Mouse (Mus musculus) heart, postnatal 36 days (tissue): Measurements from ENCODE around the gene Phf10. TPM values are rescaled to one million over a fixed set of nuclear protein-coding genes. Genes with fewer than 3 reads are reported as not detected.
"Not testable (repeated sequence)": the region's sequence is repeated elsewhere in the genome, so short reads cannot be mapped to it uniquely, and the experiment has no call there.

Experiments
- DNase-seq, 2 experiments: peaks; one replicate each; pipeline ENCODE4 v3.0.0; 2021 to 2022
- intact Hi-C: fragments of 180-260 bp; cut with DNase I; formaldehyde crosslinking; loops from one replicate; pipeline ENCODE4 v1.15.1; 2025
- total RNA-seq, 2 experiments: library from RNA; stranded (reverse); gene quantifications; 2 replicates each; pipeline ENCODE4 v1.2.3; 2021

The Phf10 gene
- total RNA-seq, 2 experiments from 2014 or later = 50.9 to 51.3 TPM

DNA sequence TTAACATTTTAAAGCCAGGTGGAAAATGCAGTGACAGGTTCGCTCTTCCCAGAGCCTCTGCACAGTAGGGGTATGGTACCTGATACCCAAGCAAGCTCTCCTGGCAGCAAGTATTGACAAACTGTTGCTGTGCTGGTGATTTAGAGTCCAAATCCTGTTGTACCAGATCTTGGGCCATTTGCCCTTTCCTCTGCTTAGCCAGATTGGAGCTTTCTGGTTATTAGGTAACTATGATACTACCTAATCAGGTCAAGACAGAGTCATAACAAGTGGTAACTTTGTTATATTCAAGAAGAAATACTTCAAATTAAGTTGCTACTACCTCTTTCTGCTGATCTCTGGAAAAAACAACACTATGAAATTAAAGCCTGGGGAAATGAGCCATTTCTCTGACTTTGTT, 16.5 kb downstream of the Phf10 start:
- intact Hi-C loops = no loop called here
- no peak for DNase-seq

DNA sequence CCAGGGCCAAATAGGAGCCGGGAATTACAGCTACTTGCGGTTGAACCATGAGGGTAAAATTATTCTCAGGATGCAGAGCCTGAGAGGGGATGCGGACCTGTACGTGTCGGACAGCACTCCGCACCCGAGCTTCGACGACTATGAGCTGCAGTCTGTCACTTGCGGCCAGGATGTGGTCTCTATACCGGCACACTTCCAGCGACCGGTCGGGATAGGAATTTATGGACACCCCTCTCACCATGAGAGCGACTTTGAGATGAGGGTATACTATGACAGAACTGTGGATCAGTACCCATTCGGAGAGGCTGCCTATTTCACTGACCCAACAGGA, 17.4 kb downstream of the Phf10 start:
- no peak for DNase-seq
- intact Hi-C loops = no loop called here

DNA sequence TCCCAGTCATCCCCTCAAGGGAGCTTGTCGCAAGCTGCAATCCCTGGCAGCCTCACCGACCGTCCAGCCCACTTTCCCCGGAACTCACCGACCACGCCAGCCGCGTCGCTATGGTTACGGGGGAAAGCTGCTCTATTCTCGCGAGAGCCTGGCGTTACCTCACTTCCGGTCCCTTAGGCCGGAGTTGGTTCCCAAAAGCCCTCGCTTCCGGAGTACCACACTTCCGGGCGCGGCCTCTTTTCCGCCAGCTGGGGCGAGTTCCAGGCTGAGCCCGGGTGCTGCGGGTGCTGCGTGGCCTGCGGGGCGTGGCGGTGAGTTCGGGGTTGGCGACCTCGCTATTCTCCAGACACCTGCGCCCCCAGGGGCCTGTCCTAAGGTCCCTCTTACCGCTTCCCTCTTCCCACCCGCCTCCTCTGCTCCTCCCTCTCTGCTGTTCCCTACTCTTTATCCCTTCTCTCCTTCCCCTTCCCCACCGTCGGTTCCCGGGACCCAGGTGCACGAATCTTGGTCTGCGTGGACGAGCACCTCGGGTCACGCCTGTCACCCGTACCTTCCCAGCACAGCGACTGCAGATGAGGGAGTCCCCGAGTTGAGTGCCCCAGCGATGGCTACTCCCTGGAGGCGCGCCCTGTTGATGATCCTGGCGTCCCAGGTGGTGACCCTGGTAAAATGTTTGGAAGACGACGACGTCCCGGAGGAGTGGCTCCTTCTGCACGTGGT, 17.9 kb downstream of the Phf10 start, which contains the start of the genes Wdr27 and 1600012H06Rik:
Wdr27 (minus strand) TSS at position 150 of the 720 bp plus-strand sequence.
1600012H06Rik (plus strand) TSS at position 176 of the 720 bp plus-strand sequence.
- intact Hi-C loops = no loop called here

DNA sequence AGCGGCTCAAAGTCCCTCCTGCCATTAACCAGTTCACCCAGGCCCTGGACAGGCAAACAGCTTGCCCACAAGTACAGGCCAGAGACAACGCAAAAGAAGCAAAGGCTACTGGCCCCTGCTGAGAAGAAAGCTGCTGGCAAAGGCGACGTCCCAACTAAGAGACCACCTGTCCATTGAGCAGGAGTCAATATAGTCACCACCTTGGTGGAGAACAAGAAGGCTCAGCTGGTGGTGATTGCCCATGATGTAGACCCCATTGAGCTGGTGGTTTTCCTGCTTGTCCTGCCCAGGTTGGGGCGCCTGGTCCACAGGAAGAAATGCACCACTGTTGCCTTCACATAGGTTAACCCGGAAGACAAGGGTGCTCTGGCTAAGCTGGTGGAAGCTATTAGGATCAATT, 18.9 kb downstream of the Phf10 start:
- intact Hi-C loops = not testable (repeated sequence)
- DNase-seq = peak in 1 of 2 experiments; percentile 3

More for the DNA sequence above, 17.9 kb downstream of the Phf10 start, which contains the start of the genes Wdr27 and 1600012H06Rik:
- peak; percentile 99 for DNase-seq

DNA sequence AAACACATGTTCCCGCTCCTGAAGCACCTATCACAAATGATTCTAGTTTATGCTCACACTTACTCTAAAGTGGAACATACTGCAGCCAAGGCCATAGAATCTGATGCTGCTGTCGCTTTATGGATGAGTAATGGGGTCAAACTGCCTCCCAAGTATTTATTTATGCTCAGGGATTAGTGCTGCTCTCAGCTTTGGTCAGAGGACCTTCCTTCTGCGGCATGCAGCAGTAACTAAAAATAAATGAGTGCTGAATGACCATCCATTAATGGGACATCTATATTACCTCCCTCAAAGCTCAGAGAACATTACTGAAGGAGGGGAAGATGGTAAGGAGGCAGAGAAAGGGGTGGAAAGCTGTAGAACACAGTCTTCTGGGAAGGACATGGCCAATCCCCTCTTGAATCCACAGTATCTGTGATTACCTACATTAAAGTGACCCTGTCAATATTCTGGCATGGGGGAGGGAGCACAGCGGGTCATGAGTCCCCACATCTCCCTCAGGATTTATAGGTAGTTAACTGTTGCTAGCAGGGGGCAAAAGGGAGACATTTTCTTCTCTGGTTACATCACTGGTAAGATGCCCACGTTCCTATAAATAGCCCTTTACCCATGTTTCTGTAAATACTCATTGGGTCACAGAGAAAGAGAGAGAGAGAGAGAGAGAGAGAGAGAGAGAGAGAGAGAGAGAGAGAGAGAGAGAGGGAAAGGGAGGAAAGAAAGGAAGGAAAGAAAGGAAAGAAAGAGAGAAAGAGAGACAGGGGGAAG, 25.1 kb downstream of the Phf10 start:
- DNase-seq = no peak
- intact Hi-C loops = no loop called here

DNA sequence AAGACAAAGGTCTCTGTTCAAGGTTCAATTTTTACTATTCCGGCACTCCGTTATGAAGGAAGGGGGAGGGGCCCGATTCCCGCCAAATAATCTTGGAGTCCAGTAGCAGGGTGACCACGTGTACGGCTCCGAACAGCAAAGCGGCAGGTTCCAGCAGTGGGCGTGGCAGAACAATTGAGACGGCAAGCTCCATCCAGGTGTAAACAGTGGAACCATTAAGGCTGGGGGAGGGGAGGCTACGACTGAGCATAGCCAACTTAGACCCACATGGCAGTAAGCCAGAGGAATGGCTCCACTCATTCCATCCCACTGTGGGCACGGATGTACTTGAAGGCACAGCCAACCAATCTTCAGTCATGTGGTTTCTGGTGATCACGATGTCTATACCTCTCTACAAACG, 25.8 kb downstream of the Phf10 start:
- intact Hi-C loops, DNase-seq: not testable (repeated sequence)

DNA sequence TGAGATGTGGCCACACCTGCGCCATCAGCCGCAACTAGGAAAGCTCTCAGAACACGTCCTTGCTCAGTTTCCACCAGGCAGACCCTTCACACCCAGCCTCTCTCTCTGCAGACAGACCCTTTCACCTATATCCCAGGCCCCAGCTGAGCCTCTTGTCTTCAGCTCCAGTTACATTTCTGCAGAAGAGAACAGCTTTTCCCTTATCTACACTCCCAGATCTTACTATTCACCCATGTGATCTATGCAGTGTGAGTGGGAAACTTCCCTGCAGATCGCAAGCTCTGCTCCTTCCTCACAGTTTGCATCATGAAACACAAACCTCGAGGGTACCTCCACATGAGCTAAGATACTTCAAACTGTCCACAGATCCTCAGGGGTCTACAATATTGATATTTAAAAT, 29.6 kb downstream of the Phf10 start:
- no peak for DNase-seq
- intact Hi-C loops = no loop called here

DNA sequence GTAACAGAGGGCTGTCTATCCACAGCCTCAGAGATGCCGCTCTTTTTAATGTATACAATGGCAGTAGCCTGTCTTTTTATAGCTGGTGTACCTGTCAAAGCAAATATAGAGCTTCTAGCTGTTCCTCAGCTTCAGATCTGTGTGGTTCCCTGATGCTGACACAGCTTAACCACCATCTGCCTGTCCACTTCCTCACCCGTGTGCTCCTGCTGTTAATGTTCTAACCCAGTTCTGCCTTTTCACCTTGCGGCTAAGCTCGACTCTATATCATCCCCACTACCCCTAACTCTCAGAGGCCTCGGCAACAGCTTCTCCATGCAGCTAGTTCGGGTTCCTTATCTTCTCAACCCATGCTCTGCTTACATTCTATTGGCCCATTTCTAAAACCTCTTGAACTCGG, 30.4 kb downstream of the Phf10 start:
- no peak for DNase-seq
- intact Hi-C loops = no loop called here

DNA sequence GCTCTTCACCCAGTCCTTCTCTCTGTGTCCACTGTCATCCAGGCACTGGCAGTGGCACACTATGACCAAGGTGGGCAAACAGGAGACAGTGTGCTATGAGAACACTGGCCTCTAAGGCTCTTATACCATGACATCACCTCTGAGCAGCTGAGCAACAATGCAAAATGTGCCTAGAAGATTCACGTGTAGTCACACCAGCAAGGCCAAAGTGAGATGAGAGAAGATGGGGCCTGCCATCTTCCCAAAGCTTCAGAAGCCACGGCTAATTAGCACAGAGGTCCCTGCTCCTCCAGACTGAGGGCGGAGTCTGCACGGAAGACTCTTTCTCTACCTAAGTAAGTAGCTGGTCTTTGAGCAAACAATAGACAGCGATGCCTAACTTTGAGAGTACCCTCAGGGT, 32.4 kb downstream of the Phf10 start:
- no peak for DNase-seq
- intact Hi-C loops = no loop called here

DNA sequence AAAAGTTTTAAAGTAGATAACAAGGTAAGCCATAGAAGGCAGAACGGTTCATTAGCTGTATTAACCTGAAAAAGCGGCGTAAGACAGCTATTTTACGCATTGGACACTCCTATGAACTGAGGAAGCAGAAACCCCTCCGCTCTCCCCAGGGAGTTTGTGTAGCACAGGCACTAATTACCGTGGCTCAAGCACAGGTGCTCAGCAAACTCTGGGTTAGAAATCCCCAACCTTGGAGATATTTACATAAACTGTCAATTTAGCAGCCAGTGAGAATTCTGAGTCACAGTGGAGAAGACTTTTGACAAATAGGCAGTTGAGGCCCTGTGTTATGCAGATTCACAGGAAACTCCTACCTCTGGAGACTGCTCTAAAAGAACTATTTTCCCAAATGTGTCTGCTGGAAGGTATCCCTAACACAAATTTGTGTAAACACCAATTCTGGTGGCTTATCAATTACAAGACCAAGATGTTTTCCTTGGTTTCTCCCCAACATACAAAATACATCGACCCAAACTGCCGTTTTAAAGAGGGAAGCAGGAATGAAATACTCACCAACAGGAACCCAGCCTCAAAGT, 33.3 kb downstream of the Phf10 start:
- DNase-seq = no peak
- intact Hi-C loops = no loop called here

DNA sequence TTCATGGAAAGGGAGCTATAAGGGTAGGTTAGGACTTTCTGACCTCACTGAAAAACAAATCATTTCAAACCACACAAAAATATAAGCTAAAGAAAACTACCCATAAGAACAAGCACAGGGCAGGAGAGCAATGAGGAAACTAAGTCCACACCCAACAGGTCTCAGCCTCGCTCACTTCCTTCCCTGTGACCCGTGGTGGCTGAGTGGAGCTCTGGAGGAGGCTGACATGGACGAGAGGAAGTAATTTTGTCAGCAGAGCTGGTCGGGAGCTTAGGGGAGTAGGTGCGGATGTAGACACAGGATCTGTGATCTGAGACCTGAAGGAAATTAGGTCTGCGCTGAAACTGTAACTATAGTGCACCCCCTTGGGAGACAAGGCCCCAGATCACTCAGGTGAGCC, 39.5 kb downstream of the Phf10 start:
- DNase-seq = no peak
- intact Hi-C loops = no loop called here

DNA sequence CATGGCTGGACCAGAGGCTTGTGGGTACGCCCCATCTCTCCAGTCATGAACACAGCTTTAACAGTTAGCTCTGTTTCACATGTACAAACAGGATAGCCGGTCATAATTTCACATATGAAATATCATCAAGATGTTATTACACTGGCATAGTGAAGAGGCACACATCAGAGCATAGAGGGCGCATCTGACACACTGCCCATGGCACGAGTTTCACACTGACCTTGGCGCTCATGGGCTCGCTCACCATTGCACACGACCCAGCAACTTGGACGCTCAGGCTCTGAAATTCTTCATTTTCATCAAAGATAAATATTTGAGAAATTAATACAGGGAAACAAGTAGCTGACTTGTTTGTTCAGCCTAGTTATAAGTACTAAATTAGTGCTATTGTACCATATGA, 43.2 kb downstream of the Phf10 start:
- intact Hi-C loops = no loop called here
- no peak for DNase-seq

DNA sequence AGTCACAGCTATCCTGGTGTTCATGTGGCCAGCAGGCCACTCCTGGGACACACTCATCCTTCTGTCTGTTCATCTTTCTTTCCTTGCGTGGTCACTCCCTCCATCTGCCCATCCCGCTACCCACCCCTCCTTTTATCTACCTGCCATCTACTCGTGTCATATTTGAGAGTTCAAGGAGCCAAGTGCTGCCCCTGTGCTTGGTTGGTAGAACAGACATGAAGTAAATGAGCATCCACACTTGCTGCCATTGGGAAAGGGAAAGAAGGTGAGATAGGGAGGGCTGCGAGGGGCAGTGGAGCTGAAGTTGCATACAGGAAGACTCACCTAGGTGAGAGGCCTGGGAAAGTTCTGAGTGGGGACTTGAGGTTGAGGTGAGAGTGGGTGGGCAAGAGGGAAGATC, 46.7 kb downstream of the Phf10 start:
- no peak for DNase-seq
- intact Hi-C loops = no loop called here

DNA sequence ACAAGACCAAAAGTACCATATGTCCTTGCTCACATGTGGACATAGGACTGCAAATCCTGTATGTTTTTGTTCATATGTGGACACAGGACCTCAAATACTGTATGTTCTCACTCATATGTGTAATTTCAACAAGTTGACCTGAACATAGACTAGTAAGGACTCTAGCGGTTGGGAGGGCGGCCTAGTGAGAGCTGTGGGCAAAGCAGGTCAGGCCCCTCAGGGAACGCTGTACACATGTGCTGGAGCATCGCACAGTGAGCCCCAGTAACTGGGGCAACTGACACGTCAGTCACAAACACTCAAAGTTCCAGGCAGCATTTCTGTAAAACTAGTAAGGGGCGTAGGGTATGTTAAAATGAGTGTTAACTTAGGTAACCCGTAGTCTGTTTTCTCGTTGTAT, 48.1 kb downstream of the Phf10 start:
- intact Hi-C loops = no loop called here
- DNase-seq = no peak

DNA sequence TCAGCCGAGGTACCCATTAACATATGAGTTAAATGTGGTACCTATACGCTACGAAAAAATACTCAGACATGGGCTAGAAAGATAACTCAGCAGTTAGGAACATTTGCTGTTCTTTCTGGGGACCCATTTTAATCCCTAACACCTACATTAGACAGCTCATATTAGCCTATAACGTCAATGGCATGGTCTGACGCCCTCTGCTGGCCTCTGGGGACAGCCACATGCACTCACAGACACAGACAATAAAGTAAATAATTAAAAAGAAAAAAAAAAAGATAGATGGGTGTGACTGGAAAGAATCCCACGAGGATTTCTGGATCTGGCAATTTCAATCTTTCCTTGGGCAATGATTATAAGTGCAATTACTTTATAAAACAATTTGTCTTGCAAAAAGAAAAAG, 48.7 kb downstream of the Phf10 start:
- DNase-seq = no peak
- intact Hi-C loops = no loop called here

DNA sequence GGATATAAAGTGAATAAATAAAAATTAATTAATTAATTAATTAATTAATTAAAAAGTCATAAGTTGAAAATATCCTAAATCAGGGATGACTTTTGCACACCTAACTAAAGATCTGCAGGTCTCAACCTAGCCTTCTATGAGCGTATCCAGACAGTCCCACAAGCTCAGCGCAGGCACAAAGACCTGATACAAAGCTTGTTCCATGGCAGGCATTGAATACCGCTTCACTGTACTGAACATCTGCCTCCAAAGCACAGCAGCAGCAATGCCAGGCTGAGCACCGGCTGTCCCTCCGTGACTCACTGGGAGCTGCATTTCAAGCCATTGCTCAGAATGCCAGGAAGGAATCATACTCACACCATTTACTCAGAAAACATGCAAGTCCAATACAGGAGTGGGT, 50.3 kb downstream of the Phf10 start:
- DNase-seq = no peak
- intact Hi-C loops = no loop called here

DNA sequence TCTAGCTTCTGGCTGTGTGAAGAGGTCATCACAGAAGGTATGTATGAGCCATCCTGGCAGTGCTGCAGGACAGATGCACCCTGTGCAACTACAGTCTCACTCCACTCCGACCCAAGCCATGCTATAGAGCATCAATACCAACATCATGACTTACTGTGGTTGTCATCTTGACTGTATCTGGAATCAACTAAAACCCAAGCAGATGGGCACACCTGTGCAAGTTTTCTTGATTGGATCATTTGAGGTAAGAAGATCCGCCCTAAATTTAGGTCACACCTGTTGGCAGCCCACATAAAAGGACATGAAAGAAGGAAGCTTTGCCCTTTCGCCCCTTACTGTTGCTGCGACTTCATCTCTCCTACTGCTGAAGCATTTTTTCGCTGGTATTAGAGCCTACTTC, 51.7 kb downstream of the Phf10 start:
- no peak for DNase-seq
- intact Hi-C loops = loop anchor here (5.0 kb wide), 2 partner anchors 622 to 677 kb away; no protein-coding TSS in a partner anchor

DNA sequence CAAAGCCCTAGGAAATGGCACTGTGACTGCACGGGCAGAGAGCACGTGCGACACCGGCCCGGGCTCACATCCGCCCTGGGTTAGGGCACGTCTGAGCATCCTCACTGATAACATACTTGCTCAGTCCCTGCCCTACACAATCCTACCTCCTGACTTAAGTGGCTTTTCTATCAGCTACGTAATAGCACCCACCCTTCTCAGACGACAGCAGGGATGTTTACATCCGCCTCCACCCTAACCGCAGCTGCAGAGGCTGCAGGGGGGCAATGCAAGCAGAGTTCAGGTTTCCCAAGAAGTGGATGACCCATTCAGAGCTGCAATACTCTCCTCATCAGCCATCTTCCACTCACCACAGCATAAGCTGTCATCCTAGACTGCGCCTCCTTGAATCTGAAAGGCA, 53.9 kb downstream of the Phf10 start:
- DNase-seq = no peak
- intact Hi-C loops = loop anchor here (5.0 kb wide), 2 partner anchors 620 to 675 kb away; no protein-coding TSS in a partner anchor

DNA sequence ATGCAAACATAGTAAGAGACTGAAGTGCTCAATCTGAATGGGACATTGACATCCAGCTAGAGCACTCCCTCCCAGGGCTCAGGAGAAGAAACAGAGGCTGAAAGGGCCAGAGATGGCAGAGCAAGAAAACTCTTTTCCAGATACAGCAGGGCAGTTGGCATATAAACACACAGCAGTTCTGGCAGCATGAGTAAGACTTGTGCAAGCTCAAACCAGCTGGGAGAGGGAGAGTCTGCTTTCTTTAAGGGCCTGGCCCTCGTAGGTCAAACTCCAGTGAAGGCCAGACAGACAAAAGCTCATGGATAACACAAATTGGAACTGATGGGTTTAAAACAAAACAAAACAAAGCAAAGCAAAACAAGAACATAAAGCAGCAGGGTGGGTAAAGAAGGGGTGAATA, 54.5 kb downstream of the Phf10 start:
- intact Hi-C loops = loop anchor here (5.0 kb wide), 2 partner anchors 619 to 674 kb away; no protein-coding TSS in a partner anchor
- peak in 1 of 2 experiments; percentile 5 for DNase-seq

DNA sequence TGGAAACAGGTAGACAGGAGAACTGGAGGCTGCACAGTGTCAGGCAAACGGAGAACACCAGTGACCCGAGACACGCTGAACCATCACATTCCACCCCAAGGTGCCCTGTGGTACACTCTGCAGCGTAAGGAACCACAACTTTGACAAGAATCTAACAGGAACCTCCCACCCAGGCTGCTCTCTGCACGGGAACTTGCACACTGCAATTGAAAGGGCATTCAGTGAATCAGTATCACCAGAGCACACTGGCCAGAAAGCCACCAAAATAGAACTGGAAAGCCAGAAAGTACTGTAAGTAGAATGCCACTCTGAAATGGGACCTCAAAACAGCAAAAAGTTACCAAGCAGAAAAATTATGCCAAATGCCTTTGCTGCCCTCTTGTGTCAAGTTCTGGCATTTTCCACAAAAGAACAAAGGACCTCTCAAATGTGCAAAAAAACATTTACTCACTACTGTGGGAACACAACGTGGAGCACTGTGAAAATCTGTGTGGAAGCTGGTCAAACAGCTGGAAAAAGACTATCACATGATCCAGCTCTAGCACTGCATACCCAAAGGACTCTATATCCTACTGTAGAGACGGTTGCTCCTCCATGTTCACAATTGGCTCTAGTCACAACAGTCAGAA, 56.3 kb downstream of the Phf10 start:
- peak; percentile 75 to 80 for DNase-seq
- intact Hi-C loops = loop anchor here (1.0 to 5.0 kb wide), 4 partner anchors 359 to 672 kb away; no protein-coding TSS in a partner anchor

DNA sequence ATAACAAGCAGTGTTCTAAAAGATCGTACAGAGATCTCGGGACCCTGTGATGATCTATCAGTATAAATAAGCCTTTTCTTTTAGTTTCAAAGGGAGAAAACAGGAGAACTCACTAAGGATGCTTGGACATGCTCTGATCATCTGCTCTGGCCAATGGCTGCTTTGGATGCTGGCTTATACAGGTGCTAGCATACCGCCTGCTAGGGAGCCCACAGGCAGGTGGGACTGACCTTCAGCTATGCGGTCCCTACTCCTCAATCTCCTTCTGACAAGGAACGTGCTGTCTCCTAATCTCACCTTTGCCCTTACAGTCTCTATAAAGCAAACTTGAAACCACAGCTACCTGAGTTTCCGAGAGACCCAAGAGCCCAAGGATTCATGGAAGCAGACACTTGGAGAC, 56.9 kb downstream of the Phf10 start:
- DNase-seq = no peak
- intact Hi-C loops = loop anchor here (1.0 kb wide), 2 partner anchors 359 to 380 kb away; no protein-coding TSS in a partner anchor
